Mouse (Mus musculus) CH12.LX (cell line): ENCODE data around the gene Zfp574. TPM values are rescaled to one million over a fixed set of nuclear protein-coding genes. Genes with fewer than 3 reads are reported as not detected.

ENCODE experiments used
- DNase-seq: peaks from one replicate; pipeline ENCODE4 v3.0.0-alpha.2; 2013; ENCODE audit errors: extremely low read depth
- H3K27ac ChIP-seq: 2 replicates; pipeline ENCODE4 v1.5.1; 2012; ENCODE audit warnings: low read depth, mild to moderate bottlenecking, control low read depth, moderate library complexity; ENCODE audit not compliant: insufficient read depth
- H3K27me3 ChIP-seq: replicated peaks from 2 replicates; pipeline ENCODE3; 2012; ENCODE audit warnings: inconsistent platforms
- H3K36me3 ChIP-seq, 2 experiments: replicated peaks in 1 of 2; 2 replicates each; pipeline versions ENCODE3 to v1.6.1; 2012; ENCODE audit warnings: inconsistent platforms in 1 of 2, low read length in 1 of 2, mild to moderate bottlenecking in 1 of 2, mixed read lengths in 1 of 2, moderate library complexity in 1 of 2; ENCODE audit not compliant: control insufficient read depth in 1 of 2, insufficient read depth in 1 of 2
- H3K4me1 ChIP-seq, 2 experiments: 2 replicates each; pipeline ENCODE4 v1.6.1; 2012; ENCODE audit warnings: inconsistent platforms in 1 of 2, moderate library complexity in 1 of 2; ENCODE audit not compliant: insufficient read depth in 2 of 2, control insufficient read depth in 1 of 2
- H3K4me2 ChIP-seq: 2 replicates; pipeline ENCODE4 v1.6.1; 2012; ENCODE audit warnings: low read depth, mild to moderate bottlenecking, control low read depth; ENCODE audit not compliant: poor library complexity, insufficient read depth, severe bottlenecking
- H3K4me3 ChIP-seq, 3 experiments: fragments of 150-350 bp in 1 of 3; sonication (generic) in 1 of 3; replicated peaks in 1 of 3; 2 replicates each; pipeline versions ENCODE3 to v1.5.1; 2011 to 2012; ENCODE audit warnings: low read depth in 2 of 3, low read length in 2 of 3, mild to moderate bottlenecking in 2 of 3, moderate library complexity in 2 of 3, control low read depth in 1 of 3, improper control_type of control experiment in 1 of 3, inconsistent platforms in 1 of 3, mixed read lengths in 1 of 3; ENCODE audit not compliant: poor library complexity in 1 of 3
- H3K79me2 ChIP-seq: replicated peaks from 2 replicates; pipeline ENCODE4 v1.6.1; 2012; ENCODE audit warnings: mild to moderate bottlenecking, moderate library complexity; ENCODE audit not compliant: control insufficient read depth, poor library complexity, insufficient read depth, severe bottlenecking; ENCODE audit errors: extremely low read depth
- H3K9ac ChIP-seq: 2 replicates; pipeline ENCODE4 v1.6.1; 2012; ENCODE audit warnings: low read depth, mild to moderate bottlenecking, control low read depth, moderate library complexity; ENCODE audit not compliant: insufficient read depth
- H3K9me3 ChIP-seq: replicated peaks from 2 replicates; pipeline ENCODE3; 2012; ENCODE audit warnings: low read length, inconsistent platforms, mixed read lengths
- CHD1 ChIP-seq: IDR thresholded peaks from 2 replicates; pipeline ENCODE4 v1.6.1; 2012; ENCODE audit warnings: low read depth, low read length, improper control_type of control experiment, inconsistent platforms
- CHD2 ChIP-seq: IDR thresholded peaks from 2 replicates; pipeline ENCODE4 v1.6.1; 2011; ENCODE audit warnings: low read length, improper control_type of control experiment
- CTCF ChIP-seq, 2 experiments: IDR thresholded peaks in 1 of 2; conservative IDR thresholded peaks in 1 of 2; 2 replicates each; pipeline ENCODE4 v1.5.1; 2011 to 2012; ENCODE audit warnings: low read depth in 2 of 2, low read length in 2 of 2, improper control_type of control experiment in 1 of 2, inconsistent platforms in 1 of 2, mild to moderate bottlenecking in 1 of 2, moderate library complexity in 1 of 2
- E2F4 ChIP-seq: IDR thresholded peaks from 2 replicates; pipeline ENCODE4 v1.6.1; 2011; ENCODE audit warnings: low read depth, low read length, improper control_type of control experiment; ENCODE audit not compliant: insufficient replicate concordance
- EP300 ChIP-seq: IDR thresholded peaks from 2 replicates; pipeline ENCODE4 v1.6.1; 2011; ENCODE audit warnings: low read length, improper control_type of control experiment
- ETS1 ChIP-seq: conservative IDR thresholded peaks from 2 replicates; pipeline ENCODE4 v1.6.1; 2012; ENCODE audit warnings: low read depth, mild to moderate bottlenecking, inconsistent platforms, low read length, improper control_type of control experiment, moderate library complexity
- GABPA ChIP-seq: IDR thresholded peaks from 2 replicates; pipeline ENCODE4 v1.6.1; 2012; ENCODE audit warnings: low read depth, low read length, improper control_type of control experiment, inconsistent platforms; ENCODE audit not compliant: insufficient replicate concordance
- HCFC1 ChIP-seq: IDR thresholded peaks from 2 replicates; pipeline ENCODE4 v1.6.1; 2012; ENCODE audit warnings: low read depth, mild to moderate bottlenecking, inconsistent platforms, low read length, improper control_type of control experiment
- IRF4 ChIP-seq: IDR thresholded peaks from 2 replicates; pipeline ENCODE4 v1.6.1; 2014; ENCODE audit warnings: low read depth, mild to moderate bottlenecking, inconsistent platforms, low read length, improper control_type of control experiment
- JUN ChIP-seq: IDR thresholded peaks from 2 replicates; pipeline ENCODE4 v1.6.1; 2011; ENCODE audit warnings: low read depth, mild to moderate bottlenecking, low read length, improper control_type of control experiment, moderate library complexity; ENCODE audit not compliant: insufficient read depth
- JUND ChIP-seq: conservative IDR thresholded peaks from 2 replicates; pipeline ENCODE4 v1.6.1; 2011; ENCODE audit warnings: low read depth, low read length, improper control_type of control experiment
- KAT2A ChIP-seq: IDR thresholded peaks from 2 replicates; pipeline ENCODE4 v1.6.1; 2012; ENCODE audit warnings: low read length, improper control_type of control experiment, inconsistent platforms; ENCODE audit not compliant: insufficient replicate concordance
- MAX ChIP-seq: IDR thresholded peaks from 2 replicates; pipeline ENCODE4 v1.6.1; 2011; ENCODE audit warnings: low read length, improper control_type of control experiment
- MAZ ChIP-seq: IDR thresholded peaks from 2 replicates; pipeline ENCODE4 v1.6.1; 2012; ENCODE audit warnings: low read depth, mild to moderate bottlenecking, inconsistent platforms, low read length, improper control_type of control experiment, moderate library complexity
- MEF2A ChIP-seq: IDR thresholded peaks from 2 replicates; pipeline ENCODE4 v1.6.1; 2014; ENCODE audit warnings: low read depth, mild to moderate bottlenecking, inconsistent platforms, low read length, improper control_type of control experiment, borderline replicate concordance
- PAX5 ChIP-seq: IDR thresholded peaks from 2 replicates; pipeline ENCODE4 v1.6.1; 2012; ENCODE audit warnings: low read length, inconsistent platforms, mixed read lengths
- POLR2A ChIP-seq: IDR thresholded peaks from 2 replicates; pipeline ENCODE4 v1.6.1; 2011; ENCODE audit warnings: low read depth, mild to moderate bottlenecking, improper control_type of control experiment, low read length
- POLR2AphosphoS2 ChIP-seq: IDR thresholded peaks from 2 replicates; pipeline ENCODE4 v1.6.1; 2011; ENCODE audit warnings: low read depth, low read length, improper control_type of control experiment
- RCOR1 ChIP-seq: conservative IDR thresholded peaks from 2 replicates; pipeline ENCODE4 v1.6.1; 2012; ENCODE audit warnings: low read depth, mild to moderate bottlenecking, inconsistent platforms, low read length, improper control_type of control experiment
- SIN3A ChIP-seq: IDR thresholded peaks from 2 replicates; pipeline ENCODE4 v1.6.1; 2012; ENCODE audit warnings: low read length, improper control_type of control experiment, inconsistent platforms
- TBP ChIP-seq: conservative IDR thresholded peaks from 2 replicates; pipeline ENCODE4 v1.6.1; 2011; ENCODE audit warnings: low read depth, low read length, improper control_type of control experiment
- UBTF ChIP-seq: IDR thresholded peaks from 2 replicates; pipeline ENCODE4 v1.6.1; 2012; ENCODE audit warnings: low read depth, mild to moderate bottlenecking, inconsistent platforms, low read length, improper control_type of control experiment, moderate library complexity
- USF1 ChIP-seq: IDR thresholded peaks from 2 replicates; pipeline ENCODE4 v1.6.1; 2014; ENCODE audit warnings: low read depth, mild to moderate bottlenecking, inconsistent platforms, low read length, improper control_type of control experiment
- USF2 ChIP-seq: conservative IDR thresholded peaks from 2 replicates; pipeline ENCODE4 v1.6.1; 2011; ENCODE audit warnings: low read depth, low read length, improper control_type of control experiment
- ZC3H11A ChIP-seq: IDR thresholded peaks from 2 replicates; pipeline ENCODE4 v1.6.1; 2012; ENCODE audit warnings: low read depth, mild to moderate bottlenecking, inconsistent platforms, low read length, improper control_type of control experiment
- ZKSCAN1 ChIP-seq: IDR thresholded peaks from 2 replicates; pipeline ENCODE4 v1.6.1; 2012; ENCODE audit warnings: low read depth, inconsistent platforms, low read length, improper control_type of control experiment, borderline replicate concordance
- dilution Hi-C: fragments of 300-500 bp; cut with MboI; formaldehyde crosslinking; loops from 2 replicates; pipeline ENCODE4 v1.14.3; 2020; ENCODE audit warnings: low sequenced_read_pairs; ENCODE audit not compliant: extremely low pct_unique_long_range_greater_than_20kb, extremely low pct_ligation_motif_present
- in situ Hi-C: fragments of 300-500 bp; cut with MboI; formaldehyde crosslinking; loops from 3 replicates; pipeline ENCODE4 v1.14.3; 2019; ENCODE audit warnings: low sequenced_read_pairs, low pct_ligation_motif_present, low pct_unique_long_range_greater_than_20kb, mixed read lengths
- polyA plus RNA-seq: library from polyadenylated mRNA; unstranded; fragments of >175 nt; gene quantifications from 2 replicates; pipeline ENCODE4 v1.2.1, GENCODE M21; 2012; ENCODE audit warnings: low read depth; ENCODE audit not compliant: insufficient read length
- total RNA-seq, 2 experiments: library from RNA; depleted of rRNA; stranded (reverse); fragments of 300-350 nt in 1 of 2; fragments of >200 nt in 1 of 2; gene quantifications; 2 replicates each; pipeline ENCODE4 v1.2.3; 2012 to 2014

Zfp574 gene
- total and polyA plus RNA-seq, 3 experiments: 3.4 to 13.3 (median 11.2) TPM

GRCm38 (mm10) chr7:25067909-25068656 is 4.3 kb upstream of the Zfp574 start:
- peaks cover 0 to 8% of the 10 kb centered on the region in 2 experiments for H3K36me3 ChIP-seq

GRCm38 (mm10) chr7:25068724-25069123 is 3.6 kb upstream of the Zfp574 start:
- H3K27me3 ChIP-seq: no peaks in the 10 kb centered on the region
- dilution Hi-C loops: no loop called here
- no peak for TF ChIP-seq POLR2A
- no peak for TF ChIP-seq E2F4
- TF ChIP-seq MAX: no peak
- TF ChIP-seq TBP: no peak
- no peak for TF ChIP-seq MEF2A
- no peak for TF ChIP-seq ZKSCAN1
- no peak for TF ChIP-seq CHD1
- no peak for TF ChIP-seq JUN
- no peak for TF ChIP-seq USF2
- TF ChIP-seq USF1: no peak
- TF ChIP-seq CTCF (conservative IDR thresholded peaks at IDR 0.05 in 1 of 2, IDR thresholded peaks at IDR 0.05 in 1 of 2; ENCODE audit: low read depth in 2 of 2, low read length in 2 of 2): no peak
- TF ChIP-seq ETS1: no peak
- TF ChIP-seq UBTF: no peak
- no peak for TF ChIP-seq GABPA
- no peak for TF ChIP-seq RCOR1
- TF ChIP-seq POLR2AphosphoS2: no peak
- TF ChIP-seq SIN3A: no peak
- TF ChIP-seq HCFC1: no peak
- TF ChIP-seq MAZ: no peak
- TF ChIP-seq EP300: no peak
- no peak overlapping the region for H3K4me2 ChIP-seq
- DNase-seq: no peak
- H3K36me3 ChIP-seq: peaks cover 0 to 6% of the 10 kb centered on the region in 2 experiments
- no peaks in the 10 kb centered on the region for H3K9me3 ChIP-seq
- H3K4me3 ChIP-seq: no peak overlapping the region
- no peak overlapping the region for H3K27ac ChIP-seq
- no peaks in the 10 kb centered on the region for H3K79me2 ChIP-seq
- no peak overlapping the region for H3K9ac ChIP-seq
- in situ Hi-C loops: no loop called here
- peaks cover 5 to 15% of the 10 kb centered on the region in 2 experiments for H3K4me1 ChIP-seq

More at GRCm38 (mm10) chr7:25067909-25068656, 4.3 kb upstream of the Zfp574 start:
- no peak overlapping the region for H3K9ac ChIP-seq
- H3K79me2 ChIP-seq: no peaks in the 10 kb centered on the region
- H3K4me1 ChIP-seq: peaks cover 5 to 15% of the 10 kb centered on the region in 2 experiments
- H3K4me2 ChIP-seq: no peak overlapping the region
- no peak for TF ChIP-seq ETS1
- no peak for TF ChIP-seq ZC3H11A
- TF ChIP-seq PAX5: no peak
- no peak for TF ChIP-seq JUN
- no peak for TF ChIP-seq JUND
- no peak for TF ChIP-seq UBTF
- TF ChIP-seq MAX: no peak
- no peak for TF ChIP-seq IRF4
- no peak for TF ChIP-seq KAT2A
- TF ChIP-seq ZKSCAN1: no peak
- no peak for TF ChIP-seq SIN3A
- no peak for TF ChIP-seq CHD2
- H3K27me3 ChIP-seq: no peaks in the 10 kb centered on the region
- dilution Hi-C loops: no loop called here
- no peak overlapping the region for H3K27ac ChIP-seq
- DNase-seq: no peak
- in situ Hi-C loops: no loop called here
- H3K4me3 ChIP-seq: no peak overlapping the region
- no peaks in the 10 kb centered on the region for H3K9me3 ChIP-seq
